Mouse (Mus musculus) embryonic facial prominence, embryonic 15.5 days (tissue): Measurements from ENCODE around the gene Cbfa2t3. TPM values are rescaled to one million over a fixed set of nuclear protein-coding genes. Genes with fewer than 3 reads are reported as not detected.
"Not testable (repeated sequence)": the region's sequence is repeated elsewhere in the genome, so short reads cannot be mapped to it uniquely, and the experiment has no call there.

Source experiments
- ATAC-seq: fragments of 200-750 bp; cut with Nextera tagmentation; 2 replicates; pipeline ENCODE4 v1.8.0; 2017; ENCODE audit warnings: low read depth, moderate TSS enrichment; ENCODE audit not compliant: insufficient number of reproducible peaks, low FRiP score, low TSS enrichment
- H3K27ac ChIP-seq: fragments of 300-500 bp; sonication (generic); replicated peaks from 2 replicates; pipeline ENCODE4 v1.5.1; 2015; ENCODE audit warnings: mild to moderate bottlenecking, inconsistent platforms
- H3K27me3 ChIP-seq: fragments of 300-500 bp; sonication (generic); 2 replicates; pipeline ENCODE4 v1.6.1; 2015; ENCODE audit warnings: inconsistent platforms
- H3K36me3 ChIP-seq: fragments of 300-500 bp; sonication (generic); 2 replicates; pipeline ENCODE4 v1.6.1; 2015; ENCODE audit warnings: mild to moderate bottlenecking, inconsistent platforms
- H3K4me1 ChIP-seq: fragments of 300-500 bp; sonication (generic); 2 replicates; pipeline ENCODE4 v1.6.1; 2015; ENCODE audit warnings: inconsistent platforms
- H3K4me2 ChIP-seq: fragments of 300-500 bp; sonication (generic); replicated peaks from 2 replicates; pipeline ENCODE4 v1.6.1; 2015; ENCODE audit warnings: mild to moderate bottlenecking, inconsistent platforms
- H3K4me3 ChIP-seq: fragments of 300-500 bp; sonication (generic); replicated peaks from 2 replicates; pipeline ENCODE4 v1.5.1; 2015; ENCODE audit warnings: mild to moderate bottlenecking, inconsistent platforms
- H3K9ac ChIP-seq: fragments of 300-500 bp; sonication (generic); 2 replicates; pipeline ENCODE4 v1.6.1; 2015; ENCODE audit warnings: inconsistent platforms
- H3K9me3 ChIP-seq: fragments of 300-500 bp; sonication (generic); replicated peaks from 2 replicates; pipeline ENCODE4 v1.6.1; 2016; ENCODE audit warnings: inconsistent platforms
- WGBS: fragments of 180-500 bp; shearing (Covaris S2); methylation state at CpG from one replicate; pipeline ENCODE4 v1.1.7; 2015; 5-methylcytosine and 5-hydroxymethylcytosine counted together
- polyA plus RNA-seq: library from polyadenylated mRNA; unstranded; fragments of >200 nt; fragmentation: Nextera tagmentation; extraction: Ambion mirVana; gene quantifications from 2 replicates; pipeline ENCODE4 v1.2.1, GENCODE M21; 2015

The Cbfa2t3 gene
- polyA plus RNA-seq, 1 experiment from 2014 or later: 6.4 TPM

- Histone ChIP-seq H3K4me2 (no peak overlapping the region), H3K9me3 (no peaks in the 10 kb centered on the region), H3K4me3 (no peak overlapping the region), H3K36me3 (peaks cover 8% of the 10 kb centered on the region; the same call in 1 of the 2 replicates), H3K9ac (no peak overlapping the region), H3K4me1 (peaks cover 40% of the 10 kb centered on the region), H3K27me3 (no peaks in the 10 kb centered on the region), H3K27ac (peak overlapping the region; percentile 44; the same call in 1 of the 2 replicates)
- 0 out of 2 replicates have a peak, but pooled peaks have one; percentile 8 for ATAC-seq
- WGBS: 64% methylated on average over 14 of the region's 14 CpGs
Measured at GRCm38 (mm10) chr8:122635878-122636802, 62.8 kb downstream of the Cbfa2t3 start.

- no peak overlapping the region for H3K9ac ChIP-seq
- 0 out of 2 replicates have a peak, but pooled peaks cover 3% of the 10 kb centered on the region for H3K27me3 ChIP-seq
- H3K4me2 ChIP-seq: no peak overlapping the region
- no peak overlapping the region for H3K4me3 ChIP-seq
- no peak for ATAC-seq
- peaks cover 10% of the 10 kb centered on the region for H3K4me1 ChIP-seq
- 92% methylated on average over 14 of the region's 14 CpGs for WGBS
- no peaks in the 10 kb centered on the region for H3K9me3 ChIP-seq
- peaks cover 8% of the 10 kb centered on the region; the same call in 1 of the 2 replicates for H3K36me3 ChIP-seq
- no peak overlapping the region for H3K27ac ChIP-seq
Measured at GRCm38 (mm10) chr8:122633205-122633604, 65.7 kb downstream of the Cbfa2t3 start.

GRCm38 (mm10) chr8:122632134-122632533 lies 66.8 kb downstream of the Cbfa2t3 start:
- not testable (repeated sequence) for H3K4me1 ChIP-seq, H3K4me3 ChIP-seq, ATAC-seq, H3K36me3 ChIP-seq, H3K27me3 ChIP-seq, H3K4me2 ChIP-seq, H3K9ac ChIP-seq, H3K27ac ChIP-seq, H3K9me3 ChIP-seq
- 78% methylated on average over 3 of the region's 3 CpGs for WGBS

- H3K4me2 ChIP-seq: peak overlapping the region; percentile 19; the same call in 1 of the 2 replicates
- H3K4me1 ChIP-seq: no peaks in the 10 kb centered on the region
- no peak for ATAC-seq
- 52% methylated on average over 22 of the region's 22 CpGs for WGBS
- 0 out of 2 replicates have a peak overlapping the region, but pooled peaks have one; percentile 8 for H3K4me3 ChIP-seq
- no peak overlapping the region for H3K9ac ChIP-seq
- peaks cover 8% of the 10 kb centered on the region; the same call in 1 of the 2 replicates for H3K36me3 ChIP-seq
- H3K27ac ChIP-seq: no peak overlapping the region
- no peaks in the 10 kb centered on the region for H3K9me3 ChIP-seq
- H3K27me3 ChIP-seq: 0 out of 2 replicates have a peak, but pooled peaks cover 3% of the 10 kb centered on the region
Measured at GRCm38 (mm10) chr8:122630696-122631095, 68.2 kb downstream of the Cbfa2t3 start.

GRCm38 (mm10) chr8:122629388-122629787 lies 69.5 kb downstream of the Cbfa2t3 start:
- H3K4me3 ChIP-seq: no peak overlapping the region
- H3K4me1 ChIP-seq: no peaks in the 10 kb centered on the region
- 0 out of 2 replicates have a peak, but pooled peaks cover 3% of the 10 kb centered on the region for H3K27me3 ChIP-seq
- H3K36me3 ChIP-seq: peaks cover 8% of the 10 kb centered on the region; the same call in 1 of the 2 replicates
- no peak overlapping the region for H3K9ac ChIP-seq
- H3K27ac ChIP-seq: no peak overlapping the region
- WGBS: 34% methylated on average over 10 of the region's 10 CpGs
- no peaks in the 10 kb centered on the region for H3K9me3 ChIP-seq
- H3K4me2 ChIP-seq: no peak overlapping the region
- ATAC-seq: no peak

GRCm38 (mm10) chr8:122626896-122627295 lies 72.0 kb downstream of the Cbfa2t3 start:
- H3K36me3 ChIP-seq: no peaks in the 10 kb centered on the region
- no peak overlapping the region for H3K27ac ChIP-seq
- H3K9me3 ChIP-seq: no peaks in the 10 kb centered on the region
- H3K27me3 ChIP-seq: 0 out of 2 replicates have a peak, but pooled peaks cover 3% of the 10 kb centered on the region
- no peaks in the 10 kb centered on the region for H3K4me1 ChIP-seq
- 79% methylated on average over 2 of the region's 2 CpGs for WGBS
- H3K4me3 ChIP-seq: no peak overlapping the region
- 0 out of 2 replicates have a peak, but pooled peaks have one; percentile 21 for ATAC-seq
- no peak overlapping the region for H3K4me2 ChIP-seq
- H3K9ac ChIP-seq: no peak overlapping the region

- 52% methylated on average over 9 of the region's 9 CpGs for WGBS
- H3K4me2 ChIP-seq: no peak overlapping the region
- 0 out of 2 replicates have a peak, but pooled peaks cover 2% of the 10 kb centered on the region for H3K27me3 ChIP-seq
- H3K4me3 ChIP-seq: no peak overlapping the region
- no peaks in the 10 kb centered on the region for H3K9me3 ChIP-seq
- H3K9ac ChIP-seq: no peak overlapping the region
- H3K36me3 ChIP-seq: no peaks in the 10 kb centered on the region
- ATAC-seq: no peak
- H3K4me1 ChIP-seq: no peaks in the 10 kb centered on the region
- H3K27ac ChIP-seq: no peak overlapping the region
Measured at GRCm38 (mm10) chr8:122625811-122626210, 73.1 kb downstream of the Cbfa2t3 start.

GRCm38 (mm10) chr8:122624653-122625052 lies 74.3 kb downstream of the Cbfa2t3 start:
- H3K4me1 ChIP-seq: peaks cover 3% of the 10 kb centered on the region; the same call in 1 of the 2 replicates
- 75% methylated on average over 5 of the region's 5 CpGs for WGBS
- no peaks in the 10 kb centered on the region for H3K27me3 ChIP-seq
- no peak overlapping the region for H3K4me3 ChIP-seq
- H3K9ac ChIP-seq: no peak overlapping the region
- H3K36me3 ChIP-seq: no peaks in the 10 kb centered on the region
- H3K27ac ChIP-seq: no peak overlapping the region
- ATAC-seq: no peak
- H3K4me2 ChIP-seq: no peak overlapping the region
- H3K9me3 ChIP-seq: no peaks in the 10 kb centered on the region

- Histone ChIP-seq H3K4me3 (no peak overlapping the region), H3K4me2 (no peak overlapping the region), H3K27me3 (no peaks in the 10 kb centered on the region), H3K27ac (no peak overlapping the region), H3K9ac (no peak overlapping the region), H3K4me1 (peaks cover 6% of the 10 kb centered on the region; the same call in 1 of the 2 replicates), H3K36me3 (no peaks in the 10 kb centered on the region), H3K9me3 (no peaks in the 10 kb centered on the region)
- no peak for ATAC-seq
- WGBS: 90% methylated on average over 17 of the region's 17 CpGs
Measured at GRCm38 (mm10) chr8:122623844-122624642, 74.9 kb downstream of the Cbfa2t3 start.

- H3K4me2 ChIP-seq: no peak within 1 kb of the TSS
- H3K4me1 ChIP-seq: peaks cover 10% of the 10 kb centered on the region
- H3K9ac ChIP-seq: no peak within 1 kb of the TSS
- no peaks in the 10 kb centered on the region for H3K27me3 ChIP-seq
- no peak within 1 kb of the TSS for H3K4me3 ChIP-seq
- H3K9me3 ChIP-seq: no peaks in the 10 kb centered on the region
- 56% methylated on average over 6 of the region's 6 CpGs for WGBS
- no peak for ATAC-seq
- H3K36me3 ChIP-seq: no peaks in the 10 kb centered on the region
- no peak within 1 kb of the TSS for H3K27ac ChIP-seq
Measured at GRCm38 (mm10) chr8:122622727-122623126, 76.2 kb downstream of the Cbfa2t3 start, which contains the start of gene Pabpn1l. TSS of gene Pabpn1l (minus strand) at chr8:122622739.

- Histone ChIP-seq H3K27me3 (no peaks in the 10 kb centered on the region), H3K4me3 (no peak overlapping the region), H3K36me3 (no peaks in the 10 kb centered on the region), H3K4me2 (no peak overlapping the region), H3K9ac (no peak overlapping the region), H3K4me1 (peaks cover 21% of the 10 kb centered on the region), H3K9me3 (no peaks in the 10 kb centered on the region), H3K27ac (no peak overlapping the region)
- 28% methylated on average over 5 of the region's 5 CpGs for WGBS
- no peak for ATAC-seq
Measured at GRCm38 (mm10) chr8:122620446-122620845, 78.5 kb downstream of the Cbfa2t3 start.
